Mouse (Mus musculus): ENCODE measurements at regions not wholly inside any gene's neighbourhood (a gene's known extent, or its start where the extent isn't known, plus 50 kb on each side); places are given as distances from the start of the nearest gene placed in this dataset.
"Not testable (repeated sequence)": the region's sequence is repeated elsewhere in the genome, so short reads cannot be mapped to it uniquely, and the experiment has no call there.

GRCm38 (mm10) chr13:19300320-19301011 is 95.1 kb downstream of the Stard3nl start:
- 86% methylated on average over 9 of the region's 9 CpGs for WGBS
- H3K4me1 ChIP-seq (replicated peaks; ENCODE audit: control insufficient read depth, insufficient read depth, low read length); H3K4me3 ChIP-seq (ENCODE audit: low read depth, low read length); H3K27ac ChIP-seq (ENCODE audit: low read depth, low read length); H3K36me3 ChIP-seq (ENCODE audit: control insufficient read depth, insufficient read depth); H3K27me3 ChIP-seq (replicated peaks; ENCODE audit: control insufficient read depth, insufficient read depth, low read length); H3K9me3 ChIP-seq (ENCODE audit: control insufficient read depth); ATAC-seq; H3K9ac ChIP-seq (ENCODE audit: low read depth, low read length); H3K4me2 ChIP-seq (replicated peaks; ENCODE audit: low read depth): not testable (repeated sequence)

GRCm38 (mm10) chr13:19296325-19296724 is 99.3 kb downstream of the Stard3nl start:
- no peak for TF ChIP-seq CTCF (IDR thresholded peaks at IDR 0.05; ENCODE audit: low read depth)
- ATAC-seq, result no peak
- no peak overlapping the region for H3K4me2 ChIP-seq (replicated peaks; ENCODE audit: low read depth)
- H3K4me3 ChIP-seq (ENCODE audit: low read depth, low read length), result no peak overlapping the region
- H3K4me1 ChIP-seq (replicated peaks; ENCODE audit: control insufficient read depth, insufficient read depth, low read length), result no peaks in the 10 kb centered on the region
- no peaks in the 10 kb centered on the region for H3K27me3 ChIP-seq (replicated peaks; ENCODE audit: control insufficient read depth, insufficient read depth, low read length)
- 79% methylated on average over 1 of the region's 1 CpGs for WGBS
- H3K9ac ChIP-seq (ENCODE audit: low read depth, low read length), result no peak overlapping the region
- H3K36me3 ChIP-seq (ENCODE audit: control insufficient read depth, insufficient read depth), result no peaks in the 10 kb centered on the region
- H3K27ac ChIP-seq (ENCODE audit: low read depth, low read length), result no peak overlapping the region
- no peaks in the 10 kb centered on the region for H3K9me3 ChIP-seq (ENCODE audit: control insufficient read depth)

GRCm38 (mm10) chr13:19293041-19293440 is 102.6 kb downstream of the Stard3nl start:
- Histone ChIP-seq H3K36me3 (ENCODE audit: control insufficient read depth, insufficient read depth) (no peaks in the 10 kb centered on the region), H3K9me3 (ENCODE audit: control insufficient read depth) (no peaks in the 10 kb centered on the region), H3K4me3 (ENCODE audit: low read depth, low read length) (no peak overlapping the region), H3K4me1 (replicated peaks; ENCODE audit: control insufficient read depth, insufficient read depth, low read length) (no peaks in the 10 kb centered on the region), H3K27ac (ENCODE audit: low read depth, low read length) (no peak overlapping the region), H3K27me3 (replicated peaks; ENCODE audit: control insufficient read depth, insufficient read depth, low read length) (no peaks in the 10 kb centered on the region), H3K4me2 (replicated peaks; ENCODE audit: low read depth) (no peak overlapping the region), H3K9ac (ENCODE audit: low read depth, low read length) (no peak overlapping the region)
- no peak for ATAC-seq
- 63% methylated on average over 2 of the region's 2 CpGs for WGBS
- no peak for TF ChIP-seq CTCF (IDR thresholded peaks at IDR 0.05; ENCODE audit: low read depth)

GRCm38 (mm10) chr13:19283161-19283560 is 112.4 kb downstream of the Stard3nl start:
- no peaks in the 10 kb centered on the region for H3K27me3 ChIP-seq (replicated peaks; ENCODE audit: control insufficient read depth, insufficient read depth, low read length)
- H3K36me3 ChIP-seq (ENCODE audit: control insufficient read depth, insufficient read depth), result no peaks in the 10 kb centered on the region
- WGBS, result 76% methylated on average over 1 of the region's 1 CpGs
- H3K9me3 ChIP-seq (ENCODE audit: control insufficient read depth), result no peaks in the 10 kb centered on the region
- no peak overlapping the region for H3K4me2 ChIP-seq (replicated peaks; ENCODE audit: low read depth)
- H3K4me1 ChIP-seq (replicated peaks; ENCODE audit: control insufficient read depth, insufficient read depth, low read length), result no peaks in the 10 kb centered on the region
- TF ChIP-seq CTCF (IDR thresholded peaks at IDR 0.05; ENCODE audit: low read depth), result peak; percentile 28; the same call in 1 of the 2 replicates
- no peak overlapping the region for H3K9ac ChIP-seq (ENCODE audit: low read depth, low read length)
- no peak overlapping the region for H3K27ac ChIP-seq (ENCODE audit: low read depth, low read length)
- no peak for ATAC-seq
- no peak overlapping the region for H3K4me3 ChIP-seq (ENCODE audit: low read depth, low read length)

GRCm38 (mm10) chr13:19272548-19273295 is 122.9 kb downstream of the Stard3nl start:
- 92% methylated on average over 6 of the region's 6 CpGs for WGBS
- H3K27ac ChIP-seq (ENCODE audit: low read depth, low read length); H3K27me3 ChIP-seq (replicated peaks; ENCODE audit: control insufficient read depth, insufficient read depth, low read length); H3K4me1 ChIP-seq (replicated peaks; ENCODE audit: control insufficient read depth, insufficient read depth, low read length); H3K9me3 ChIP-seq (ENCODE audit: control insufficient read depth); H3K9ac ChIP-seq (ENCODE audit: low read depth, low read length); H3K36me3 ChIP-seq (ENCODE audit: control insufficient read depth, insufficient read depth); H3K4me2 ChIP-seq (replicated peaks; ENCODE audit: low read depth); H3K4me3 ChIP-seq (ENCODE audit: low read depth, low read length); ATAC-seq: not testable (repeated sequence)

- H3K27me3 ChIP-seq (replicated peaks; ENCODE audit: control insufficient read depth, insufficient read depth, low read length); H3K9ac ChIP-seq (ENCODE audit: low read depth, low read length); H3K4me3 ChIP-seq (ENCODE audit: low read depth, low read length); H3K36me3 ChIP-seq (ENCODE audit: control insufficient read depth, insufficient read depth); H3K27ac ChIP-seq (ENCODE audit: low read depth, low read length); H3K4me1 ChIP-seq (replicated peaks; ENCODE audit: control insufficient read depth, insufficient read depth, low read length); H3K4me2 ChIP-seq (replicated peaks; ENCODE audit: low read depth); H3K9me3 ChIP-seq (ENCODE audit: control insufficient read depth); ATAC-seq: not testable (repeated sequence)
- 83% methylated on average over 11 of the region's 12 CpGs for WGBS
Measured at GRCm38 (mm10) chr13:19264996-19265395, 130.6 kb downstream of the Stard3nl start.

DNA sequence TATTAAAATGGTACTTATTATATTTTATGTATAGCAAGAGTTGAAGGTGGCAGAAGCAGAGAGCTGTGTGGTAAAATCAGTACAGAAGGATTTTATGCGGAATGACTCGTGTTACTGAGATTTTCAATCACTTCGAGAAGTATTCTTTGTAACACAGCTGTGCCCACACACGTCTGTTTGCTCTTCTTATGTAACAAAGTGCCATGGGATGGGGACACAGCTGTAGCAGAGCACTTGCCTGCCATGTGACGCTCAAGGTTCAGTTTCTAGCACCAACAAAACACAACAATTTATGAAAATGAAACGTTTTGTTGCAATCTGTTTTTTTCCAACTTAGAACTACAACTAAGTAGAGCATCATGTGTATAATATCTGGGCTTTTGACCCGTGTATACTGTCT is 149.0 kb downstream of the Stard3nl start:
- not testable (repeated sequence) for H3K36me3 ChIP-seq (ENCODE audit: control insufficient read depth, insufficient read depth)
- 70% methylated on average over 6 of the region's 7 CpGs for WGBS

GRCm38 (mm10) chr13:19242580-19242979 is 153.0 kb downstream of the Stard3nl start:
- not testable (repeated sequence) for H3K27me3 ChIP-seq (replicated peaks; ENCODE audit: control insufficient read depth, insufficient read depth, low read length); H3K27ac ChIP-seq (ENCODE audit: low read depth, low read length); H3K4me2 ChIP-seq (replicated peaks; ENCODE audit: low read depth); H3K4me1 ChIP-seq (replicated peaks; ENCODE audit: control insufficient read depth, insufficient read depth, low read length); H3K4me3 ChIP-seq (ENCODE audit: low read depth, low read length); H3K9ac ChIP-seq (ENCODE audit: low read depth, low read length); H3K36me3 ChIP-seq (ENCODE audit: control insufficient read depth, insufficient read depth); ATAC-seq; H3K9me3 ChIP-seq (ENCODE audit: control insufficient read depth)
- WGBS, result 42% methylated on average over 4 of the region's 4 CpGs

More for the DNA sequence above, 149.0 kb downstream of the Stard3nl start:
- not testable (repeated sequence) for H3K4me2 ChIP-seq (replicated peaks; ENCODE audit: low read depth); H3K27ac ChIP-seq (ENCODE audit: low read depth, low read length); ATAC-seq; H3K9me3 ChIP-seq (ENCODE audit: control insufficient read depth); H3K4me3 ChIP-seq (ENCODE audit: low read depth, low read length); H3K4me1 ChIP-seq (replicated peaks; ENCODE audit: control insufficient read depth, insufficient read depth, low read length); H3K27me3 ChIP-seq (replicated peaks; ENCODE audit: control insufficient read depth, insufficient read depth, low read length); H3K9ac ChIP-seq (ENCODE audit: low read depth, low read length)

All from intestine, postnatal 0 days (tissue).